Mouse (Mus musculus): ENCODE measurements around the gene Erc2. TPM values are rescaled to one million over a fixed set of nuclear protein-coding genes. Genes with fewer than 3 reads are reported as not detected.
A peak's percentile ranks its signal among the peaks of the same experiment; 100 is the strongest.

The Erc2 gene
- polyA plus RNA-seq, 1 experiment from 2014 or later: 8.1 TPM

DNA sequence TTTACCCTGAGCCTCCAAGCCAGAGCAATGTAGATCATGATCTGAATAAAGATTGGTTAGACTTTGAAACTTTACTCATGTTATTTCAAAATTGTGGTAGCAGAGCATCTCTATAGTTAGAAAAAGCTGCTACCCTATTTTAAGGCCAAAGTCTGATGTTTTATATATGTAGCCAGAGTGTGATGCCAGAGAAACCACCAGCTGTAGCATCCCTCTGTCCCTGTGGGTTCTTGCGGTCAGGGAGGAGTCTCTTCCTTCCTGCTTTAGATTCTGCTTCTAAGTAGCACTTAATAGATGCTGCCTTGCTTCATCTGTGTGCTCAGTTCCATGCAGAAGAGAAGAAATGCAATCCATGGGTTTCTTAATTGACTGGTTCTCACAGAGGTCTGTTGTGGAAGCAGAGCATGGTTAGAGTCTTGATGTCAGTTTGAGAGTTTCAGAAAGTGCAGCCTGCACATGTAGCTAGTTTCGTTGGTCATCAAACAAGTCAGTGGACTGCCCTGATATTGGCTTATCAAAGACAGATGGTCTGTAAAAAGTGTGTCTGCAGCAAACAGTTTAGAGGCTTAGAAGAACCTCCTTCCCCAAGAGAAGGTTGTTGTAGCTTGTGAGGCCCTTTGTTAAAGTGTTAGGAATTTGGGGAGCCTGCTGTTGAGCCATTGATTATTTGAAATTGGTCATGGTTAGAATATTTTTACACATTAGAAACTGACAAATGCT lies 156.9 kb downstream of the Erc2 start:
- no peak for ATAC-seq (ENCODE audit: insufficient number of reproducible peaks, insufficient read depth, low FRiP score, low TSS enrichment, low read depth)
- 53% methylated on average over 2 of the region's 2 CpGs for WGBS

DNA sequence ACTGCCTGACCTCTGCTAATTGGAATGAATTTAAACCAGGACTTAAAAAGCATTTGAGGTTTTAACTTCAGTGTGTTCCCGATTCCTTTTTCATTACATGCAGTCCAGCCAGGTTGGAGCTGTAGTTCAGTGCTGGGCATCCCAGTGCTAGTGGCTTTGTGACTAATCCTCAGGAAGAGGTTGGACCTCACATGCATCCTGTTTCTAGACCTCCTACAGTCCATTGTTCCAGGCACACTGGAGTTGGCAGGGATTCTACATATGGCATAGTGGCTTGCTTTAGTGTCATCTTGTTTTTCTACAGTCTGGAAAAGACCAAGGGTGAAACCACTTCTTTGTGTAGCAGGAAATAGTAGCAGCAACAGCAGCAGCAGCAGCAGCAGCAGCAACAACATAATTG lies 159.0 kb downstream of the Erc2 start:
- Histone ChIP-seq H3K4me3 (replicated peaks) (no peak overlapping the region), H3K4me1 (replicated peaks) (peaks cover 8% of the 10 kb centered on the region), H3K9me3 (no peaks in the 10 kb centered on the region), H3K36me3 (no peaks in the 10 kb centered on the region), H3K9ac (replicated peaks) (no peak overlapping the region), H3K27me3 (no peaks in the 10 kb centered on the region), H3K27ac (no peak overlapping the region; the same call in 1 of the 2 replicates), H3K4me2 (no peak overlapping the region)
- 50% methylated on average over 1 of the region's 1 CpGs for WGBS
- ATAC-seq (ENCODE audit: insufficient number of reproducible peaks, insufficient read depth, low FRiP score, low TSS enrichment, low read depth): no peak

More for the DNA sequence above, 156.9 kb downstream of the Erc2 start:
- Histone ChIP-seq H3K4me1 (replicated peaks) (peaks cover 8% of the 10 kb centered on the region), H3K9ac (replicated peaks) (no peak overlapping the region), H3K27ac (no peak overlapping the region), H3K4me3 (replicated peaks) (no peak overlapping the region), H3K4me2 (no peak overlapping the region), H3K27me3 (no peaks in the 10 kb centered on the region), H3K36me3 (no peaks in the 10 kb centered on the region), H3K9me3 (no peaks in the 10 kb centered on the region)

- H3K4me3 ChIP-seq (replicated peaks): no peak overlapping the region
- ATAC-seq (ENCODE audit: insufficient number of reproducible peaks, insufficient read depth, low FRiP score, low TSS enrichment, low read depth): no peak
- no peaks in the 10 kb centered on the region for H3K9me3 ChIP-seq
- H3K27me3 ChIP-seq: no peaks in the 10 kb centered on the region
- H3K4me2 ChIP-seq: no peak overlapping the region
- WGBS: 97% methylated on average over 4 of the region's 4 CpGs
- H3K9ac ChIP-seq (replicated peaks): no peak overlapping the region
- H3K36me3 ChIP-seq: no peaks in the 10 kb centered on the region
- H3K27ac ChIP-seq: no peak overlapping the region
- peaks cover 19% of the 10 kb centered on the region for H3K4me1 ChIP-seq (replicated peaks)
Observed at GRCm38 (mm10) chr14:27784826-27785225, 162.6 kb downstream of the Erc2 start.

DNA sequence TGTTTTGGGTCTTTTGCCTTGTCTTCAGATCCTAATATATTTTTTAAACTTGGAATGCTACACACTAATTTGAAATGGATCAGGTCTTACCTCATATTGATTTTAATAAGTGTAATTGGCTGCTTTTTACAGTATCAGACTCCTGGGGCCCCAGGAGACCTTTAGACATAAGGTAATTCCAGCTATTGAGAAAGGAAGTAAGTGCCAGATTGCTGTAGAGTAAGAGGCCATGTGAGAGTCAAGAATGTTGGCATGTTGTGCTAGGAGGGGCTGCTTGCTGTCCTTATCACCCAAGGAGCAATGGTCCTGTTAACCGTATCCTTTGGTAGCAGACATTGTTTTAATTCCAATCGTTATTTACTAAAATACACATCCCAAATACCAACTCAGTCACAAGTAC lies 163.3 kb downstream of the Erc2 start:
- Histone ChIP-seq H3K9me3 (no peaks in the 10 kb centered on the region), H3K27ac (no peak overlapping the region), H3K4me3 (replicated peaks) (no peak overlapping the region), H3K9ac (replicated peaks) (no peak overlapping the region), H3K27me3 (no peaks in the 10 kb centered on the region), H3K4me1 (replicated peaks) (peaks cover 25% of the 10 kb centered on the region), H3K4me2 (no peak overlapping the region), H3K36me3 (no peaks in the 10 kb centered on the region)
- ATAC-seq (ENCODE audit: insufficient number of reproducible peaks, insufficient read depth, low FRiP score, low TSS enrichment, low read depth): no peak
- 94% methylated on average over 2 of the region's 2 CpGs for WGBS

- 30% methylated on average over 6 of the region's 6 CpGs for WGBS
- Histone ChIP-seq H3K36me3 (no peaks in the 10 kb centered on the region), H3K9ac (replicated peaks) (no peak overlapping the region), H3K27me3 (no peaks in the 10 kb centered on the region), H3K9me3 (no peaks in the 10 kb centered on the region), H3K27ac (peak overlapping the region; percentile 89), H3K4me1 (replicated peaks) (peaks cover 30% of the 10 kb centered on the region), H3K4me2 (peak overlapping the region; percentile 26), H3K4me3 (replicated peaks) (no peak overlapping the region)
- peak; percentile 59; the same call in 1 of the 2 replicates for ATAC-seq (ENCODE audit: insufficient number of reproducible peaks, insufficient read depth, low FRiP score, low TSS enrichment, low read depth)
Observed at GRCm38 (mm10) chr14:27789066-27789898, 167.1 kb downstream of the Erc2 start.

DNA sequence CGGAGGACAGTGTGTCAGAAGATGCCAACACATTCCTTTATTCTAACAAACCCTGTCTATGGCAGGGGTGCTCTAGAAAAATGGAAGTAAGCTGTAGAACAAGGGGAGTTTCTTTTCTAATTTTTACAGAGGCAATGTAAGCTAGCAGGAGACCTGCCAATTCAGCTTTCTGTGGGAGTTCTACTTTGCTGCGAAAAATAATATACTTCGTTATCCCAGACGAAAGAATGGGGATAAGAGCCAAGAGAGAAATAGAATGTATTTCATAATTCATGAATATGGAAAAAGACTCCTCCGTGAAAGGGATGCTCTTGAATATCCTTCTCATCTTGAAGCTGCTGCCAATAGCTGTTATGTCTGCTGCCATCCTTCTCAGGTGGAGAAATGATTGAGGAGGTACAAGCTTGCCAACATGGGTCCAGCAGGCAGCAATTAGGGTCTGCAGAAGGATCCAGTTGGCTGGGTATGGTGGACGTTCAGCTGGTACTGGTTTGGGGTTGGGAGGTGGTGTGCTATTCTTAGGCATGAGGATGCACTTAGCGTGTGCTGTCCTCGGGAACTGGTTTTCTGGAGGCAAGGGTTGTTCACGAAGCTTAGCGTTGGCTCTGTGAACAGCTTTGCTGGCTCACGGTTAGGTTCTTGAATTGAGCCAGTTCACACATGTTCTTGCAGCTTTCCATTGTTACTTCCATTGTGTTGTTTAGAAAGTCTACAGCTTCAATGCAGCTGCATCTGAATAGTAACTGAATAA lies 176.1 kb downstream of the Erc2 start:
- Histone ChIP-seq H3K4me3 (replicated peaks) (no peak overlapping the region), H3K36me3 (no peaks in the 10 kb centered on the region), H3K27ac (no peak overlapping the region), H3K4me2 (no peak overlapping the region), H3K27me3 (no peaks in the 10 kb centered on the region), H3K9me3 (no peaks in the 10 kb centered on the region), H3K9ac (replicated peaks) (no peak overlapping the region), H3K4me1 (replicated peaks) (no peaks in the 10 kb centered on the region)
- no peak for ATAC-seq (ENCODE audit: insufficient number of reproducible peaks, insufficient read depth, low FRiP score, low TSS enrichment, low read depth)
- WGBS: 88% methylated on average over 11 of the region's 11 CpGs

- Histone ChIP-seq H3K36me3 (no peaks in the 10 kb centered on the region), H3K4me1 (replicated peaks) (no peaks in the 10 kb centered on the region), H3K4me2 (no peak overlapping the region), H3K9ac (replicated peaks) (no peak overlapping the region), H3K9me3 (0 out of 2 replicates have a peak, but pooled peaks cover 4% of the 10 kb centered on the region), H3K4me3 (replicated peaks) (no peak overlapping the region), H3K27ac (no peak overlapping the region), H3K27me3 (no peaks in the 10 kb centered on the region)
- 64% methylated on average over 6 of the region's 6 CpGs for WGBS
- ATAC-seq (ENCODE audit: insufficient number of reproducible peaks, insufficient read depth, low FRiP score, low TSS enrichment, low read depth): no peak
Observed at GRCm38 (mm10) chr14:27800766-27801165, 178.5 kb downstream of the Erc2 start.

DNA sequence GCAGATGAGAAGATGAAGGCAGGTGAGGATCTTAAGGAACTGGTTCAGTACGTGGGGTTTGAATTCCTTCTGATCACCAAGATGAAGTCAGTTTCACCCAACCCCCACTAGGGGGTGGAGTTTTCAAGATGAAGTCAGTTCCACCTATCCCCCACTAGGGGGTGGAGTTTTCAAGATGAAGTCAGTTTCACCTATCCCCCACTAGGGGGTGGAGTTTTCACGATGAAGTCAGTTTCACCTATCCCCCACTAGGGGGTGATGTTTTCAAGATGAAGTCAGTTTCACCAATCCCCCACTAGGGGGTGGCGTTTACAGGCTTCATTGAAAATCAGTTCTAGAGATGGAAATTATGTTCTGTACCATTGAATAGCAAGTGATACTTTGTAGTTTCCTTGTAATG lies 181.7 kb downstream of the Erc2 start:
- WGBS: 95% methylated on average over 3 of the region's 3 CpGs
- Histone ChIP-seq H3K36me3 (no peaks in the 10 kb centered on the region), H3K9ac (replicated peaks) (no peak overlapping the region), H3K4me1 (replicated peaks) (peaks cover 6% of the 10 kb centered on the region), H3K9me3 (0 out of 2 replicates have a peak, but pooled peaks cover 4% of the 10 kb centered on the region), H3K27ac (no peak overlapping the region), H3K4me2 (no peak overlapping the region), H3K27me3 (no peaks in the 10 kb centered on the region), H3K4me3 (replicated peaks) (no peak overlapping the region)
- ATAC-seq (ENCODE audit: insufficient number of reproducible peaks, insufficient read depth, low FRiP score, low TSS enrichment, low read depth): no peak

DNA sequence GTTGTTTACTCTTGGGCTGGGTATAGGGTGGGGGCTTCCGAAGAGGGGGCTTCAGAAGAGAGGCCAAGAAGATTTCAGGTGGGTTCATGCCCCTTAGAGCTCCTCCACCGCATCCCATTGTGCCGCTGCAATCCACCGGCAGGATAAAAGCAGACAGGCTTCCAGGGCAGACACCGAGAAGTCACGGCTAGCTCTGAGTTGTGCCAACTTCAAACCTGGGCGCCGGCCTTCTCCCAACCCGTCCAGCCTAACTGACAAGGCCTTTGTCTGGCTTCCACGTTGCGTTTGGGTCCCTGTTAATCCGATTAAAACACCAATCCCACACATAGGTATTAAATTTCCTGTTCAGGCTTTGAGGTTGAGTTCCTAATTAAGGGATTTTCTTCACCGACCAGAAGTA lies 182.8 kb downstream of the Erc2 start:
- Histone ChIP-seq H3K27me3 (no peaks in the 10 kb centered on the region), H3K36me3 (no peaks in the 10 kb centered on the region), H3K27ac (no peak overlapping the region), H3K9me3 (0 out of 2 replicates have a peak, but pooled peaks cover 4% of the 10 kb centered on the region), H3K4me1 (replicated peaks) (peaks cover 16% of the 10 kb centered on the region), H3K9ac (replicated peaks) (no peak overlapping the region), H3K4me2 (no peak overlapping the region), H3K4me3 (replicated peaks) (no peak overlapping the region)
- WGBS: 59% methylated on average over 13 of the region's 13 CpGs
- ATAC-seq (ENCODE audit: insufficient number of reproducible peaks, insufficient read depth, low FRiP score, low TSS enrichment, low read depth): no peak

- no peak overlapping the region for H3K9ac ChIP-seq (replicated peaks)
- peak overlapping the region; percentile 36; the same call in 1 of the 2 replicates for H3K27ac ChIP-seq
- peaks cover 28% of the 10 kb centered on the region for H3K4me1 ChIP-seq (replicated peaks)
- H3K4me2 ChIP-seq: peak overlapping the region; percentile 34
- H3K4me3 ChIP-seq (replicated peaks): no peak overlapping the region
- WGBS: 4% methylated on average over 9 of the region's 9 CpGs
- H3K9me3 ChIP-seq: 0 out of 2 replicates have a peak, but pooled peaks cover 4% of the 10 kb centered on the region
- no peaks in the 10 kb centered on the region for H3K36me3 ChIP-seq
- ATAC-seq (ENCODE audit: insufficient number of reproducible peaks, insufficient read depth, low FRiP score, low TSS enrichment, low read depth): no peak
- 0 out of 2 replicates have a peak, but pooled peaks cover 5% of the 10 kb centered on the region for H3K27me3 ChIP-seq
Observed at GRCm38 (mm10) chr14:27808080-27808479, 185.9 kb downstream of the Erc2 start.
